Mouse (Mus musculus) frontal cortex, postnatal 25 days (tissue): ENCODE measurements around the gene Ugt1a7c.

Experiments used
- DNase-seq, 2 experiments: peaks; one replicate each; pipeline ENCODE4 v3.0.0; 2022; ENCODE audit warnings: low spot score in 2 of 2

The Ugt1a7c gene

DNA sequence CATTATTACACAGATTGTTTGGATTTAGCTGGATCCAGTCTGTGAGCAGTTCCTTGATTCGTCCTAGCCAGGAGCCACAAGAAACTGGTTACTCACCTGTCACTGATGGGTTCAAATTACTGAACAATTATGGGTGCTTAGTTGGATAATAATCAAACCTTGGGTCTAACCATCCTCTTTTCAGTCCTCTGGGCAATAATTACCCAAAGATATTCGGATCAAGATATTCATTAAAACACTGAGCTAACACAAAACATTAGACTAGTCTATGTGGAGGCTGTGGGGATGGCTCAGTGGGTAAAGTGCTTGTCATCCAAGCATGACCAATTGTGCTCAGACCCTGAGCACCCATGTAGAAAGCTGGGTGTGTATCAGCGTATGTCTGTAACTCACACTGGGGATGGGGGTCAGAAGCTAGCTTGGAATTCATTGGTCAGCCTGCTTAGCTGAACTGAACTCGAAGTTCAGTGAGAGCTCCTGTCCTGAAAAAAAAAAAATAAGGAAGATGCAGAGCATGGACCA, 141.1 kb downstream of the Ugt1a7c start:
- DNase-seq: no peak

DNA sequence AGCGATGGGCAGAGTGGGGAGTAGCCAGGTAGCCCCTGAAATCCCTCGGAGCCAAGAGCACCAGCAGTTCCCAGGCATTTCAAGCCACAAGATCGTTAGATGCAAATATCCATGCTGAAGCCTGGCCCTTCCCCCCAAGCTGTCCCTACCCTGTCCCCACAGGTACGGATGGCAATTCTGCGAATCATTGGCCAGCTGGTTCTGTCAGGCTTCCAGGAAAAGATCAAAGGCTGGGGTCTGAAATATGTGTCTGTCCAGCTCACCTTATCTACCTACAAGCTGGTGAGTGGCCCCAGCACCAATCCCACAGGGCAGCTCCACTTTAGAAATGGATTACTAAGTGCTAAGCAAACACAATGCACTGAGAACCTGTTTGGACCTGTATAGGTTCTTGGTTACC, 142.4 kb downstream of the Ugt1a7c start:
- no peak for DNase-seq

DNA sequence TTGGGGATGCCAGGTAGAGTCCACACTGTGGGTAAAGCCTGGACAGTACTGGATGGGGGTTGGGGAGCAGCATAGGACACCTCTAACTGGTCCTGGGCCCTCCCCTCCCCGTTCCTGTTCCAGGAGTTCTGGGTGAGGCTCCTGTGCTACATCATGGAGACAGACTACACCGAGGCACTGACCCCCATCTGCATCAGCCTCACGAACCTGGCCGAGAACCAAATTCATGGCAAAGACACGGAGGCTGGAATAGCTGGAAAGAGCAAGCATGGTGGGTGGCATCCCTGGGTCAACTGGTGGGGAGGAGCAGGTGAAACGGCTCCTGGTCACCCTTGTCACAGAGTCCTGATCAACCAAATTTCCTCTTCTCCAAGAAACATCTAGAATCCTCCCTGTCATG, 143.9 kb downstream of the Ugt1a7c start:
- DNase-seq: no peak

DNA sequence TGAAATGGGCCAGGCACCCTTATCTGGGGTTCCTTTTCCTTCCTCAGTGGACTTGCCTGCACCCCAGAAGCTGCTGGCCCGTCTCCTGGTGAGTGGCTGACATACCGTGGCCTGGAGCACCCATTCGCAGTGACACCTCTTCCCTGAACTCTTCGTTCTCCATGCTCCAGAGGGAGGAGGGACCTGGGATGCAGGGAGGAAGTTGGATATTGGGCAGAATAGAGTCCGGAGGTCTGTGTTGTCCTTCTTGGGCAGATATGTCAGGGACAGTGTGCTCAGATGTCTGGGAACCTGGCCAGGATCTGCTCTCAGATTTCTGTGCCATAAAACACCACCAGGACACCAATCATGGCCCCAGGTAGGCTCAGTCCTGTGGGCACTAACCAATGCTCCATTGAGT, 145.2 kb downstream of the Ugt1a7c start:
- DNase-seq: no peak

DNA sequence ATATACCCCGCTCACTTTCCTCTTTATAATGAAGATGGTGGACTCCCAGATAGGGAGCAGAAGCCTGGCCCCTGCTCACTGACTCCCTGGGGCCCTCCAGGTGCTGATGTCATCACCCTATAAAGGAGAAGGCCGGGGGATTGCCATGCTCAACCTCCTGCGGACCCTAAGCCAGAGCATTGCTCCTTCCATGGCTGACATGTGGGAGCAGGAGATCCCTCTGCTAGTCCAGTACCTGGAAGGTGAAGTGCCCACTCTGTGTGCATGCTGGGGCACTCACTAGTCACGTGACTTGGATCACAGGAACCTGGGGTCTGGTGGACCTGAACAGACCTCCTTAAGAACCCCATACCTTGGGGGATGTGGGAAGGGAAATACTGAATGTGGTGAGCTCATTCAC, 145.7 kb downstream of the Ugt1a7c start:
- DNase-seq: no peak

DNA sequence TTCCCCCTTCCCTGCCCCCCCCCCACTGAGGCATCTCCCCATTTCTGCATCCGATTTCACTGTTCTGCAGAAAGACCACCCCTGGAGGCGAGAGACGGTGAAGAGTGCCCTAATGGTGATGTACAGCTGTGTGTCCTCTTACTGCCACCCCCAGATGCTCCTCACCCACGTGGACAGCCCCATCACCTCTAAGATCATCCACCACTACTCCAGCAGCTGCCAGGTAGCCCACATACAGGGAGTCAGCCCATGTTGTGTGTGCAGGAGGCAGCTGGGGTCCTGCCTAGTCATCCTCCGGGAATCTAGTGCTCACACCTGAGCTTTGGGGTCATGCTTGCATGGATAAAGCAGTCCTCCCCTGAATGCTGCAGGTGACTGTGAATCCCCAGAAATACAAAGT, 149.0 kb downstream of the Ugt1a7c start:
- DNase-seq: no peak

DNA sequence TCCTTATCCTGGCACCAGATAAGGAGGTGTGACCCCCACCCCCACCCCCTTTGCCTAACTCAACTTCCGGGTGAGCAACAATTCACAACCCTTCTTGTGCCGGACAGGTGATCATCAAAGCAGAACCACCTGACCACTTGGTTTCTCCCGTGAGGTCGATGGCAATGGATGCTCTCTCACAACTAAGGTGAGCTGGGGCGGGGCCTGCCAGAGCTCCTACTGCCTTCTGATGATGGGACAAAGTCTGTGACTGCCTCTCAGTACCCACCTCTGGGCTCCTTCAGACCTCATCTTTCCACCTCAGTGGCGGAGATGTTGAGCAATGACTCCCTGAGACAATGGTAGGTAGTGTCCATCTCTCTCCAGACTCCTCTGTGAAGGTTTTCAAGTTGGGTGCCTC, 151.0 kb downstream of the Ugt1a7c start:
- DNase-seq: no peak

DNA sequence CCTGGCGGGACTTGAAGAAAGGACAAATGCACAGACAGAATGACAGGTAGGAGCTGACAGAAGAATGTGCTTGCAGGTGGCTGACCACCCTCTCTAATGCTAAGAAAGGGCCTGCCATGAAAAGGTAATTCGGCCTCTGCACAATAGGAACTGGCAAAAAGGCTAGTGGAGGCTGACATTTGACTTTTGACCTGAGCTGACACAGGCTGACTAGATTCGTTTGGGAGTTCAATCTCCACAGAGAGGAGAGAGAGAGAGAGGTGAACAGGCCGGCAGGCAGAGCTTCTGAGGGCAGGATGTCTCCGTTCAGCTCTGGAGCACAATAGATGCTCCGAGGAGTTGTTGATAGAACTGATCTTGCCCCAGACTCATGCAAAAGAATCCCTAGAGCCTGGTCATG, 151.5 kb downstream of the Ugt1a7c start:
- DNase-seq: no peak

DNA sequence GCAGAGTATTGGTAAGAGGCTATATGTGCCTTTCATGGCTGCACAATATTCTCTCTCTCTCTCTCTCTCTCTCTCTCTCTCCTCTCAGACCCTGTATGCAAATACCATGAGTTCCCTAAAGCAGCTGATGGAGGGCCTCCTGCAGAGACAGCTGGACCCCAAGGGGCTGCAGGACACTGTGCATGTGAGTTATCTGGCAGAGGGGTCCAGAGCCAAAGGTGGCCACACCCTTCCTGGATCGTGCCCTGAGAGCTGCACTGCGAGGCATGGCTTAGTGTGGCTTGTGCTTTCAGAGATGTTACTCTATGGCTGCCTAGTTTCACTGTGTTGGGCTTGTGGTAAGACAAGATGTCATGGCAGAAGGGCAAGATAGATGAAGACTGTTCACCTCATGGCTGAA, 152.8 kb downstream of the Ugt1a7c start:
- no peak for DNase-seq

DNA sequence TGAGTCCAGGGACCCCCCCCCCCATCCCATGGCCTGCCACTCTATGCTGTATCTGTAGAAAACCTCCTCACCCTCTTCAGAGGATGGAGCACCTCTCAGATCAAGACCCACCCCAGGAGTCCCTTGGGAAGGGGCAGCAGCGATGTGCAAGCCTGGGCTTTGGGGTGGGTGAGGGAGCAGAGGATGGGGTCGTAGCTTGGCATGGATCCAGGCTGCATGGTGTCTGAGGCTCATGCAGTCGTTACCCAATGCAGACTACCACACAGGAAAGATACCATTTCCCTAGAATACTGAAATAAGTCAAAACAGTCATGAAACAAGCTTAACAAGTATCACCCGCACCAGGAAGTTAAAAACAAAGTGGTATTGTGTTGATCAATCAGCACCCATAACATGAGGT, 153.8 kb downstream of the Ugt1a7c start:
- DNase-seq: no peak

DNA sequence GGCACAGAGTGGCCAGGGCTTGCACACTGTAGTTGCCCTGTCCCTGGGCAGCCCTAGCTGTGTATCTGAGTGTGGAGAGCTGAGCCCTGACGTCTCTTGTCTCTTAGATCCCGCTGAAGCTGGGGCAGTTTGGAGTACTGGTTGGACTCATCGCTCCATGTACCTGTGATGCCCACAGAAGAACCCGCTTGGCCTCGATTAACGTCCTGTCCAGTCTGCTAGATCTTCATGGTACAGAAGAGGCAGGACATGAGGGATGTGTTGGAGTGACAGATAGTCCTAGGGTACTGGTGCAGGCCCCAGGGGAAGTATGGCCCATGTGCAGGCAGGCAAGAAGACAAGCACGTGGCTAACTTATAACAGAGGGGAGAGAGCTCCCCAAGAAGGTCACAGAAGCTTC, 154.7 kb downstream of the Ugt1a7c start:
- no peak for DNase-seq

DNA sequence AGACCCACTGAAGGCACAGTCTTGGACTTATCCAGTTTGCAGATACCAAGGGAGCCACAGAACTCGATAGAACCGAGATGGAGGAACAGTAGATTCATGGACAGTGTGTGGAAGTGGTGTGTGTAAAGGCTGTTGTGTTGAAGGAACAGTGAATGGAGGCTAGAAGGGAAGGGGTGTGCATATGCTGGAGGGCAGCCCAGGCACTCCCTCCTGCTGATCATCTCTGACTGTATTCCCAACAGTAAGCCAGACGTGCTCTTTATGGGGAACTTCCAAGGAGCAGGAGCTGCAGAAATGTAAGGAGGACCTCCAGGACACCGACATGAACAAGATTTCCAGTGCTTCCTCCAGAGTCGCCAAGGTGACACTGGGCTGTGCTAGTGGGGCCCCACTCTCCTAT, 155.2 kb downstream of the Ugt1a7c start:
- no peak for DNase-seq

DNA sequence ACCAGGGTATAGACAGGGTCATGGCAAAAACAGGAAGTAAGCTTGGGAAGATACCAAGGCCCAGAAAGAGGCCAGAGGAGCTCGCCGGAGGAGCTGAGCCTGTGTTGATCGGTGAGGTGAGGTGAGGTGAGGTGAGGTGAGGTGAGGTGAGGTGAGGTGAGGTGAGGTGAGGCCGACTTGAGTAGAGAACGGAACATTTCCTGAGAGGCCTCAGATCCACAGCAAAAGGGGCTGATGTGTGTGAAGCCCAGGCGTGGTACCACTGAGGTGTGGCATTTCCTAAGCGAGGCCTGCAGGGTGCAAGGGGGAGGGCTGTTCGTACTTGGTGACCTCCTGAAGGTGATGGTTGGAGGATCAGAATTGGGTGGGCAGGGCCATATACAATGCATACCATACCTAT, 158.2 kb downstream of the Ugt1a7c start:
- DNase-seq: no peak

DNA sequence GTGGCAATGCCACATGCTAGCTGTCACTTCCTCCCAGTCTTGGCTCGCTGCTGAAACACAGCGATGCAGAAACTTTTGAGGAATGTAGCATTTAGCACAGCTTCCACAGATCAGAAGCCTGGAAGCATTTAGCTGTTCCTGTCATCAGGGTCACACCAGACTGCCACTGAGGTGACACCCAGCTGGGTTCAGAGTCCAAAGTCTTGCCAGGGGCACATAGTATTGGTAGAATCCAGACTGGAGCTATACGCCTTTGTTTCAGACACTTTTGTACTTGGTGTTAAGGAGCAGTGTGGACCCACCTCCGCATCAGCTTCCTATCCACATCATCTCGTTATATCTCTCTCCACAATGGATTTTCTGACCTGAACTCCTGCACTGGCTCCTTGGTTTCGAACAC, 158.7 kb downstream of the Ugt1a7c start:
- DNase-seq: no peak

DNA sequence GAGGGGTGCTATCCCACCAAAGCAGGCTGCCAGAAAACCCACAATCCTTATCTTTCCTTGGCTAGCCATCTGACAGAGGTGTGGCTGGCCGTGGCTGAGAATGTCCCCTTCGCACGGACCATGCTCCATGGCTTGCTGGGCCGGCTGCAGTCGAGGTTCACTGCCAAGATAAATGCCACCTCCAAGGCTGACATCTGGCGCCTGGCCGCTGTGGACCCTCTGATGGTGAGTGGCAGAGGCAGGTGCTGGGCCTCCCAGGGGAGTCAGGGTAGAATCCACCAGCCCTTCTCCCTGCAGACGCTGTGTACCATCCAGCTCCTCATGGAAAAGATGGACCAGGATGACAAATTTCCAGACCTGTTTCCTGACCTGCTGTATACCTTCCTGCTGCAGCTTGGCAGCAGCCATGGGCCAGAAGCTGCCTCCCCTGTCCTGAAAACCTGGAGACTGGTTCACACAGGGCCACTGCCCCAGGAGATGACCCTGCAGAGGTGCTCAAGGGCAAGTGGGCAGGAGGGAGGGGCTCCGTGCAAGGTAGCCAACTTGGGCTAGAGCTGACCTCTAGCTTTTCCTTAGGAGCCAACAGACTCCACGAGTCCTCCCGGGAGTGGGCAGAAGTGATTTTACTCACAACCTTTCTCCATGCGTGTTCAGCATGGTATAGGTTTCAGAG, 160.1 kb downstream of the Ugt1a7c start:
- no peak for DNase-seq

DNA sequence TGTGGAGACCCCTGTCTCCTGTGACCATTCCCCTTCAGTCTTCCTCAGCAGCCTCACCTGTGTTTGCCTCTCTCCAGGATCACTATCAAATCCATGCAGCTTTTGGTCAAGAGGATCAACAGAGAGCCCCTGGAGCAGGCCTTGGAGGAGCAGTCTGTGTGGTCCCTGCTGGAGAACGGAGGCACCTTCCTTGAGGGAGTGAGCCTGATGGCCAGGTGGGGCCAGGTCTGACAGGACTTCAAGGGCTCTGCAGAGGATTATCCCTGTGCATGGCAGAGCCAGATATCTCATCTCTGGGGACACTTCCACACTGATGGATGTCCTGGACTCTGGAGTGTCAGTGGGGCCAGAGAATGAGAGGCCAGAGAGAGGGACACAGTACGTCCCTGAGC, 160.6 kb downstream of the Ugt1a7c start:
- no peak for DNase-seq

DNA sequence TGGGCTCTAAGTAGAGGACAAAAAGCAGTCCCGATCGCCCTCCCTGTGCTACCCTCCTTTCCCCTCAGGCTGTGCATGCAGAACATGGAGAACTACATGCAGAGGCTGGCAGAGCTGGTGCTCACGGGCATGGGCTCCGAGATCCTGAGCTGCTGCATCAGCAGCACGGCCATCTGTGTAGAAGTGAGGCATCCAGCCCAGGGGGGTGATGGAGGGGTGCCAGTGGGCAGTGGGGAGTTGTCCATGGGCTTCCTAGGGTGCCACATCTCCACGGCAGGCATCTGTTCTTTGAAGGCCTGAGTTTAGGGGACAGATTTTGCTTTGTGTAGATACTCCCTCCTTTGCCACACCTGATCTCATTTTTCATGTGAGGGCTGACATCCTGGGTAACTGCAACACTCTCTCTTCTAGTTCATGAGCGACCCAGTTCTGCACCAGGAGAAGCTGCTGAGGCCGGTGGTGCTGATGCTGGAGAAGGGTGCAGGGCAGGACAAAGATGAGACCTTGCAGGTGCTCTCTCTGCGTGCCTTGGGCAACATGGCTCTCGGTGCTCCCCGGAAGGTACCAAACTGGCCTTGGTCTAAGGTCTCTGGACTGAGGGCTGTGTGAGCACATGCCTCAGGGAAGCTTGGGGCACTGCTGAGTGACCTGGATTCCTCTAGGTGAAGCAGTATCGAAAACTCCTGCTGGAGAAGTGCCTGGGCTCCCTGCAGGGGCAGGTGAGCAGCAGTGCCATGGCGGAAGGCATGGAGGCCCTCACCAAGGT, 161.3 kb downstream of the Ugt1a7c start:
- no peak for DNase-seq

DNA sequence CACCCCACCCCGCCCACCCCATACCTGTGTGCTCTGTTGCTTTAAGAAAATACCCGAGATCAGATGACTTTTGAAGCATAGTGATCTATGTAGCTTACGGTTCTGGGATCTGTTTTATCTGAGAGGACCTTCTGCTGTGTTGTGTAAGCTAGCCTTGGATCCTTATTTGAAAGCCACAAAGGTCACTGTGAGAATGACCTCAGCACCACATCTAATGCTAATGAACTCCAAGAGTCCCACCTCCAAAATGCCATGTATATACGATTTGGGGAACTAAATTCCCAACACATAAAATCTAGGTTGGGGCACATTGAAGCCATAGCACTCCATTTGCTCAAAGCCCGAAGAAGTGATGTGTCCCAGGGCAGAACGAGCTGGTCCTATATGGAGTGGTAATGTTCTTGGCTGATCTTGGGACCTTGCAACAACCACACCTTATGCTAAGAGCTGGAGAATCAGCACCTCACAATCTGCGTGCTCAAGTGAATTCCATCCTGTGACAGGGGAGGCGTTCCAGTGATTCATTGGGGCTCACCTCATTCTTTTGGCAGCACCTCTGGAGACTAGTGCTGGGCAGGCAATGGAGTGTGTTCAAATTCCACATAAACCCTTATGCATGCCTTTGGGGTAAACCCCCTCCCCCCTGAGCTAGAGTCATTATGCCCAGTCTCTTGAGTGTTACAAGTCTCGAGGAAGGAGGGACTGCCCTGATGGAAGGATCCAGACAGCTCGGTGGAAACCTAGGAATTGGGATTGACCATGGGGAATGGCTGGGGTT, 162.2 kb downstream of the Ugt1a7c start:
- DNase-seq: no peak

DNA sequence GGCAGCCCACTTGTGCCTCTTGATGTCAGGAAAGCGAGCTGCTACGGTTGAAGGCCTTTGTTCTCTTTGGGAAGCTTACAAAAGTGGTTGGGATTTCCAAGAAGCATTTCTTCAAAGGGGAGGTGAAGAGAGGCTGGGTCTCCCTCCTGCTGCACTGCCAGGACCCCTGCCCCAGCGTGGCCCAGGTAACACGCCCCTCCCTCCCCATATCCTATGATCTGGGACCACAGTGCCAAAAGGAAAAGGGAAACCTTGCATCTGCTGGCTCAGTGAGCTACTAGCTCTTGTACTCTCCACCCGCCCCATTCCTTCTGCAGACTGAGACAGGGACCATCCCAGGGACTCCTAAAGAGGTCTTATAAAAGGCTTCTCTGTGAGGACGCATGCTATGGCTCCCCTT, 162.8 kb downstream of the Ugt1a7c start:
- DNase-seq: no peak

DNA sequence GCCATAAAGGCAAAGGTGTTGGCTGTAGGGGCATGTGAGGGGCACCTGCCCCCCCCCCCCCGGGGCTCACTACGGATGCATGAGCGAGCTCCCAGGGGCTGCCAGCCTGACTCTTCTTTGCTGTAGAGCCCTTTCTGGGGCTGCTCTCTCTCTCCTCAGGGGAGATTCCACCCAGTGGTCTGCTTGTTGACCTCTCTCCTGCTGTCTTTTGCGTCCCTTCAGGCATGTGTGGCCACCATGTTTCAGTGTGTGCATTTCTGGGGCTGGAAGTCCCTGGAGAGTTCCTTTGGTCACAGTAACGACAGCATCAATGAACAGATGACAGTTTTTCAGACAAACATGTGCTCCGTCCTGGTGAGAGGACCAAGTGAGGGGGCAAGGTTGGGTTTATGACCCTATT, 163.5 kb downstream of the Ugt1a7c start:
- no peak for DNase-seq

DNA sequence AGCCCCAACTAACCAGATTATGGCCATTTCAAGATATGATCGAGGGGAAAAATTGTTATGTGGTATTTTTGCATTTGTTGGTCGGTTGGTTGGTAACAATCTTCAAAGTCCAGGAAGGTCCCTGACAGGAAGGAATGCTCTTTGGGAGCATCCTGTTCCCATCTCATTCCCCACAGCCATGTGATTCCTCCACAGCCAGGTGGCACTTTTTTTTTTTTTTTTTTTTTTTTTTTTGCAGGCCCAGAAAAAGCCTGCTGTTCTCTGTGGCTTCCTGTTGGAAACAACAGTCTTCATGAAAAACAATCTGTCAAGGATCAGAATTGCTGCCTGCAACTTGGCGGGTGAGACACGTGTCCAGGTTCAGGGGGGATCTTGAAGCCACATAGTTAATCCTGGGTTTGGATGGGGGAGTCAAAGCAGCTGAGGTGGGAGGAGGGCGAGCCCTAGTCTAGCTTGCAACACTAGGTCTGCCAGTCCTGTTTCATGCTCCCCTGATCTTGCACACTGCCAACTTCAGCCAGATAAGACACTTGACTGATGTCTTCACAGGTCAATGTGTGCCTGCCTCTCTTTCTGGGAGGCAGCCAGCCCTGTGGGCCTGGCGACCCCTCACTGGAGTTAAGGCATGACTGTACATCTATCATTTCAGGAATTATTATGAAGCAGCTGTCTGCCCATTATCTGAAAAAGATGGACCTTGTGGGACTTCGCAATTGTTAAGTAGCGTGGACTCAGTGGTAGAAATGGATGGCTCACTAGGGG, 164.2 kb downstream of the Ugt1a7c start:
- DNase-seq: no peak

DNA sequence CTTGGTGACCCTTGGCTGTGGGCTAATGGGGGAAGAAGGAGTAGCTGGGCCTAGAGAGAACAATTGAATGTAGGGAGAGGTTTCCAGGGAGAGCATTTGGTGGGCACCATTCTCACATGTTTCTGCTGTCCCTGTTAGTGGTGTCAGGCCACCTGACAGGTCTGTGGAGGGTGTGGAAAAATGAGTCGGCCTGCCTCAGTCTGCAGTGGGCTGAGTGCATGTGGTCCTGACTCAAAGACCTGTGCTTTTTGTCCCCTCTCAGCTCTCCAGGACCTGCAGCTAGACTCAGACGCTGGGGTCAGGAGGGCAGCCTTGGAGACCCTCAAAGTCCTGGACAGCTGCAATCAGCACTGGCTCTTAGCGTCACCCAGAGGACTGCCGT, 164.8 kb downstream of the Ugt1a7c start:
- no peak for DNase-seq
